Mouse (Mus musculus) brain, embryonic 14.5 days (tissue): ENCODE data around the gene Mapt.

Experiments used
- CTCF ChIP-seq: fragments of 200-500 bp; IDR thresholded peaks from 2 replicates; pipeline ENCODE4 v1.5.1; 2012; ENCODE audit warnings: inconsistent platforms, mild to moderate bottlenecking, moderate library complexity, borderline replicate concordance; ENCODE audit not compliant: insufficient read depth, insufficient read length; ENCODE audit errors: extremely low read depth
- POLR2A ChIP-seq: fragments of 200-500 bp; IDR thresholded peaks from 2 replicates; pipeline ENCODE4 v1.6.1; 2012; ENCODE audit warnings: mild to moderate bottlenecking, inconsistent platforms, borderline replicate concordance; ENCODE audit not compliant: poor library complexity, insufficient read depth, insufficient read length, severe bottlenecking; ENCODE audit errors: extremely low read depth

- no peak for TF ChIP-seq CTCF
- no peak for TF ChIP-seq POLR2A
Measured at GRCm38 (mm10) chr11:104279049-104279448, 47.9 kb downstream of the Mapt start.
